Mouse (Mus musculus) erythroblast, embryonic 14.5 days (primary cell): ENCODE measurements around the gene Pdzrn3. TPM values are rescaled to one million over a fixed set of nuclear protein-coding genes. Genes with fewer than 3 reads are reported as not detected.

Experiments
- H3K27me3 ChIP-seq: 2 replicates; pipeline ENCODE4 v1.6.1; 2012; ENCODE audit warnings: inconsistent platforms; ENCODE audit not compliant: control insufficient read depth
- H3K36me3 ChIP-seq: 2 replicates; pipeline ENCODE4 v1.6.1; 2012; ENCODE audit warnings: mild to moderate bottlenecking, inconsistent platforms; ENCODE audit not compliant: control insufficient read depth
- H3K4me1 ChIP-seq: 2 replicates; pipeline ENCODE4 v1.6.1; 2012; ENCODE audit warnings: inconsistent platforms; ENCODE audit not compliant: control insufficient read depth
- H3K4me3 ChIP-seq: replicated peaks from 2 replicates; pipeline ENCODE3; 2012; ENCODE audit warnings: moderate library complexity, mild to moderate bottlenecking, inconsistent platforms
- H3K9me3 ChIP-seq: 2 replicates; pipeline ENCODE4 v1.6.1; 2012; ENCODE audit warnings: low read length, inconsistent platforms, mixed read lengths; ENCODE audit not compliant: control insufficient read depth
- GATA1 ChIP-seq: IDR thresholded peaks from 2 replicates; pipeline ENCODE4 v1.6.1; 2012; ENCODE audit warnings: low read length, inconsistent platforms, mixed read lengths
- TAL1 ChIP-seq: IDR thresholded peaks from 3 replicates; pipeline ENCODE4 v1.6.1; 2012; ENCODE audit warnings: low read length, inconsistent platforms, mixed read lengths
- polyA plus RNA-seq: library from polyadenylated mRNA; stranded (reverse); fragments of >175 nt; gene quantifications from 2 replicates; pipeline ENCODE4 v1.2.3, GENCODE M21; 2012

Pdzrn3 gene
- polyA plus RNA-seq, 1 experiment, result not detected

- H3K4me1 ChIP-seq, result peaks cover 1% of the 10 kb centered on the region; the same call in 1 of the 2 replicates
- no peak overlapping the region for H3K4me3 ChIP-seq
- H3K9me3 ChIP-seq, result no peaks in the 10 kb centered on the region
- no peaks in the 10 kb centered on the region for H3K36me3 ChIP-seq
- no peaks in the 10 kb centered on the region for H3K27me3 ChIP-seq
- TF ChIP-seq GATA1 (no peak), TAL1 (no peak)
These were observed 39.7 kb downstream of the Pdzrn3 start for GRCm38 (mm10) chr6:101337842-101338528.

GRCm38 (mm10) chr6:101336660-101337059 is 41.0 kb downstream of the Pdzrn3 start:
- H3K4me3 ChIP-seq, result no peak overlapping the region
- no peaks in the 10 kb centered on the region for H3K27me3 ChIP-seq
- H3K36me3 ChIP-seq, result no peaks in the 10 kb centered on the region
- H3K9me3 ChIP-seq, result no peaks in the 10 kb centered on the region
- peaks cover 1% of the 10 kb centered on the region; the same call in 1 of the 2 replicates for H3K4me1 ChIP-seq
- TF ChIP-seq TAL1 (no peak), GATA1 (no peak)

- no peak for TF ChIP-seq TAL1
- no peak for TF ChIP-seq GATA1
- no peaks in the 10 kb centered on the region for H3K27me3 ChIP-seq
- H3K36me3 ChIP-seq, result no peaks in the 10 kb centered on the region
- peaks cover 1% of the 10 kb centered on the region; the same call in 1 of the 2 replicates for H3K4me1 ChIP-seq
- H3K9me3 ChIP-seq, result no peaks in the 10 kb centered on the region
- H3K4me3 ChIP-seq, result no peak overlapping the region
These were observed 42.0 kb downstream of the Pdzrn3 start for GRCm38 (mm10) chr6:101335744-101336143.

- H3K27me3 ChIP-seq, result peaks cover 2% of the 10 kb centered on the region
These were observed 43.2 kb downstream of the Pdzrn3 start for GRCm38 (mm10) chr6:101334495-101334894.

GRCm38 (mm10) chr6:101330392-101330791 is 47.3 kb downstream of the Pdzrn3 start:
- Histone ChIP-seq H3K4me1 (no peaks in the 10 kb centered on the region), H3K9me3 (no peaks in the 10 kb centered on the region), H3K27me3 (peaks cover 2% of the 10 kb centered on the region), H3K4me3 (no peak overlapping the region), H3K36me3 (no peaks in the 10 kb centered on the region)
- TF ChIP-seq GATA1 (no peak), TAL1 (no peak)

More at GRCm38 (mm10) chr6:101334495-101334894, 43.2 kb downstream of the Pdzrn3 start:
- Histone ChIP-seq H3K4me3 (no peak overlapping the region), H3K4me1 (peaks cover 1% of the 10 kb centered on the region; the same call in 1 of the 2 replicates), H3K9me3 (no peaks in the 10 kb centered on the region), H3K36me3 (no peaks in the 10 kb centered on the region)
- TF ChIP-seq GATA1 (no peak), TAL1 (no peak)

GRCm38 (mm10) chr6:101329499-101329898 is 48.2 kb downstream of the Pdzrn3 start:
- H3K9me3 ChIP-seq, result no peaks in the 10 kb centered on the region
- H3K4me1 ChIP-seq, result no peaks in the 10 kb centered on the region
- peaks cover 2% of the 10 kb centered on the region for H3K27me3 ChIP-seq
- H3K4me3 ChIP-seq, result no peak overlapping the region
- TF ChIP-seq TAL1 (no peak), GATA1 (no peak)
- H3K36me3 ChIP-seq, result no peaks in the 10 kb centered on the region

- Histone ChIP-seq H3K4me3 (no peak overlapping the region), H3K27me3 (peaks cover 2% of the 10 kb centered on the region)
- TF ChIP-seq GATA1 (no peak), TAL1 (no peak)
These were observed 49.2 kb downstream of the Pdzrn3 start for GRCm38 (mm10) chr6:101328514-101328913.

GRCm38 (mm10) chr6:101327741-101328140 is 50.0 kb downstream of the Pdzrn3 start:
- H3K36me3 ChIP-seq, result no peaks in the 10 kb centered on the region
- no peaks in the 10 kb centered on the region for H3K9me3 ChIP-seq
- H3K4me1 ChIP-seq, result no peaks in the 10 kb centered on the region
- TF ChIP-seq GATA1, result no peak
- no peak for TF ChIP-seq TAL1
- peaks cover 2% of the 10 kb centered on the region for H3K27me3 ChIP-seq
- no peak overlapping the region for H3K4me3 ChIP-seq

More at GRCm38 (mm10) chr6:101328514-101328913, 49.2 kb downstream of the Pdzrn3 start:
- H3K36me3 ChIP-seq, result no peaks in the 10 kb centered on the region
- H3K9me3 ChIP-seq, result no peaks in the 10 kb centered on the region
- no peaks in the 10 kb centered on the region for H3K4me1 ChIP-seq

- Histone ChIP-seq H3K4me1 (no peaks in the 10 kb centered on the region), H3K36me3 (no peaks in the 10 kb centered on the region), H3K27me3 (peaks cover 2% of the 10 kb centered on the region), H3K9me3 (no peaks in the 10 kb centered on the region), H3K4me3 (no peak overlapping the region)
- TF ChIP-seq GATA1, result no peak
- TF ChIP-seq TAL1, result no peak
These were observed 50.5 kb downstream of the Pdzrn3 start for GRCm38 (mm10) chr6:101327196-101327595.
